Mouse (Mus musculus) mesoderm, embryonic 11.5 days (tissue): Measurements from ENCODE around the gene Xrcc6.
"Not testable (repeated sequence)": the region's sequence is repeated elsewhere in the genome, so short reads cannot be mapped to it uniquely, and the experiment has no call there.

Source experiments
- DNase-seq: peaks from one replicate; pipeline ENCODE4 v3.0.0-alpha.2; 2012; ENCODE audit warnings: low read depth, low spot score

The Xrcc6 gene

DNA sequence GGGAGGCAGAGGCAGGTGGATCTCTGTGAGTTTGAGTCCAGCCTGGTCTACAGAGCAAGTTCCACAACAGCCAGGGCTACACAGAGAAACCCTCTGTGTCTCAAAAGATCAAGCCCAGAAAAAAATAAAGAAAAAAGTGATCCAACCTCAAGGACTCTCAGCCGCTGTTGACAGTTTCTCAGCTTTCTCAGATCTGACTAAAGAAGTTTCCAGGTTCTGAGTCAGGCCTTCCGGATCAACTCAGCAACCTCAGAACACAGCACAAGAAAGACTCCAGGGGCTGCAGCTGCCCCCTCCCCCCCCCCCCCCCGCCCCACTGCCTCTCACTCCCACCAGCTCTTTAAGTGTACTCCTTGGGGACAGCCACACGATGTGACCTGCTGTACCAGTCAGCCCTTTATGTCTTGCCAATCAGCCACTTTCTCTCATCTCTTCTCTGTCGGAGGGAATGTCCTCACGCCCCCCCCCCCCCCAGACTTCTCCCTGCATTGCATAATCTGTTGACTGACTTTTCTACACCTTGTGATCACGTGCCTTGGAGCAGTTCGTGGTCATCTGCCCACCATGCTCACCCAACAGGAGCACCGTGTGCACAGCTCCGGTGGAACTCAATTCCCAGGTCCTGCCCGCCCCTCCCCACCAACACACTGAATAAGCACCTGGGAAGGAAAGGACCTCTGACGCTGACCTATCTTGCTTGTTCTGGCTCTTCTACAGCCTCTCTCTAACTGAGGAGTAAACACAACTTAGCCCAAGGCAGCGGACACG, 21.4 kb upstream of the Xrcc6 start:
- DNase-seq, result no peak

DNA sequence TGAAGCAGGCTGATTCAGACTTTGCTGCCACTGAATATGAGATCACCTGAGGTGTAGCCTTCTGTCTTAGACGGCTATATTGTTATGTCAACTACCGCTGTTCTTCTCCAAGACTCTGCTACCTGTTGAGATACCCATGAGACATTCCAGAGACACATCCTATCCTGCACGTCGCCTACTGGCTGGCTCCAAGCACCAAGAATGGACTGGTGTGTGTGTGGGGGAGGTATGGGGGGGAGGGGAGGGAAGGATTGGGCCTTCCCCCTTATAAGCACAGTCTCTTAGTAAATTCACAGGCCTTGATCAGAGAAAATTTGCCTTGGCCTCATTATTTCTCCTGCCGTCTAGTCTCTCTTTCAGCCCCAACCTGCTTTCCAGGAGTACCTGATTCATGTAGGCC, 19.8 kb upstream of the Xrcc6 start:
- DNase-seq, result no peak

DNA sequence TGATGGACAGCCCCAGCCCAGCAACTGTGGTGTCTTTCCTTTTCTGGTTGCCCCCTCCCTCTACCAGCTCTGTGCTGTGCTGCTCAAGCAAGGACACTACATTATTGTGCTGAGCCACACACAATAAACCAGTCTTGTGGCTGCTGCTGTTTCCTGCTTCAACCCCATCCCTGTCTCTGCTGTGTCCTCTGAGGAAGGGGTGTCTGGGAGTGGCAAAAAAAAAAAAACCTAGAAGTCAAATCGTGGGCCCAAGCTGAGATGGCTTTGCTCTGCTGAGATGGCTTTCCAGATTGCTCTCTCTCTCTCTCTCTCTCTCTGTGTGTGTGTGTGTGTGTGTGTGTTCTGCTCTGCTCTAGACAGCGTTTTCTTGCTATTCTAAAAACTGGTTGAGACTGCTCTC, 19.2 kb upstream of the Xrcc6 start:
- DNase-seq, result no peak

DNA sequence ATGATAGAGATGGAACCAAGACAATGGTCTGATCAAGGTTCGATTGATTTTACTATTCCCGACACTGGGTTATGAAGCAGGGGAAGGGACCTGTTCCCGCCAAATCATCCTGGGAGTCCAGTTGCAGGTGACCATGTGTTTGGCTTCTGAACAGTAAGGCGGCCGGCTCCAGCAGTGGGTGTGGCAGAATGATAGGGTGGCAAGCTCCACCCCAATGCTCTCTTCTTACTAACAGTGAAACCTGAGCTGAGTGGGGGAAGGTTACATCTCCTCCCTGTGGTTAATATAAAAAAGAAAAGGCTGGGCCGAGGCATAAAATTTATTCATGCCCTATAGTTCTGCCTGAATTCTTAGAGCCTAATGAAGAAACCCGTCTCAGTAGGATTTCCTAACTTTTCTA, 18.5 kb upstream of the Xrcc6 start:
- no peak for DNase-seq

DNA sequence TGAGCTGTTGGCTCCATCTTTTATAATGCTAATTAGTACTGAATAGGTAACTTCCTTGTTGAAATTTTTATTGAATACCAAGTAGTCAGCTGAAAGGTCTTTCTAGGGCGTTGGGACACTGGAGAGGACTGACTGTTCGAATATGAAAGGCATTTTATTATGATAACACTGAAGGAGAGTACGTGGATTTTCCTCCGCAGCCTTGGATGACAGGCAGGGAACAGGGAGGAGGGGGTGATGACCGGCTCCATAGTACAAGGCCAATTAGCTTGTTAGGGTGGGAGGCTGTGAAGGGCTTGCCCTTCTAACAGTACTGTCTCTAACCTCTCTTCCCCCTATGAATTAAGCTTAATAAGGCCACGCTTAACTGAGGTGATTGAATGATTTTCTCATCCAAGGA, 18.0 kb upstream of the Xrcc6 start:
- not testable (repeated sequence) for DNase-seq

DNA sequence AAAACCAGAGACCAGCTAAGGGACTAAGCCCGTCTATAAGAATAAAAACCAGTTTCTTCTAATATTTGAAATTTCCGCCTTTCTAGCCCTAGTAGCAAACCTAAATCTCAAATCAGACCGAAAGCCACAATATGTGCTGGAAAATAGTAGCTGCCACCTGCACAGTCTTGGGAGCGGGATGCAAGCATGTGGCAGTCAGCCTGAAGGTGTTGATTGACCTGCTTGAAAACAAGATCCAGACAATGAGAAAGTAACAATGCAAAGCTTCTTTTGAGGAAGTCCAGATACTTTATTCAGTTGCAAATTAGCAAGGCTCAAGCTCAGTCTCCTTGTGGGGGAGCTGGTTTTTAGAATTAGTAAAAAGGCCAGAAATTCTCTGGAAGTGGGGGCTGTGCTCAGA, 17.1 kb upstream of the Xrcc6 start:
- not testable (repeated sequence) for DNase-seq

DNA sequence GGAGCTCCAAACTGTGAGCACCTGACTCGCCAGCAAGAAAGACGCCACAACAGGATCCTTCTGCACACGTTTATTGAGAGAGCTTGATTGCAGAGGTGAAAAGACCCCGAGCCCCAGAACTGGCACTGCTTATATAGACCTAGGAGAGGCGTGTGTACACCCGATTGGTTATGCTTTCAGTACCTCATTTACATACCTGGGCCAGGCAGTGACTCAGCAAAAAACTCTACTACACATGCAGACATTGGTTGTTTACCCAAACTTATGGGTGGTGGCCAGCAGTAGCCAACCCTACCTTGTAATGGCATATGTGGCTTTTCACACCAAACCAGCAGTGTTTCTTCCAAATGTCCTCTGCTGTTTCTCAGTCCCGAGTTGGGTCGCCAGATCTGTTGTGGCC, 12.5 kb upstream of the Xrcc6 start:
- not testable (repeated sequence) for DNase-seq

DNA sequence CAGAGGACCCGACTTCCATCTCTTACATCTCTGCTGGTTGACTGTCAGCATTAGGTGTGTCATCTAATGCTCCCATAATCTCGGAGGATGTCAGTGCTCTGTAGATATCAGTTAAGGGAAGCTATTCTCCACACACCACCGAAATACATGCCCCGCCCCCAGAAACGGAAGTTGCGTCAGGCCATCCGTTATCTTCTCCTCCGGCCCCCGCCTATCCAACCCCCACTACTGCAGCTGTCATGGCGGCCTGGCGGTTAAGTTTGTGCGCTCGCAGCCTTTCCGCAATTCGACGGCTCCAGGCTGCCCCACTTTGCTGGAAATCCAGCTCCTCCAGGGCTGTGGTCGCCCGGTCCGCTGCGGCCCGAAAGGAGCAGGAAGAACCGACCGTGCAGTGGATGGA, 7.3 kb upstream of the Xrcc6 start, which contains the start of gene 1700029P11Rik:
1700029P11Rik (plus strand) TSS at position 220 of the 400 bp plus-strand sequence.
- no peak for DNase-seq

DNA sequence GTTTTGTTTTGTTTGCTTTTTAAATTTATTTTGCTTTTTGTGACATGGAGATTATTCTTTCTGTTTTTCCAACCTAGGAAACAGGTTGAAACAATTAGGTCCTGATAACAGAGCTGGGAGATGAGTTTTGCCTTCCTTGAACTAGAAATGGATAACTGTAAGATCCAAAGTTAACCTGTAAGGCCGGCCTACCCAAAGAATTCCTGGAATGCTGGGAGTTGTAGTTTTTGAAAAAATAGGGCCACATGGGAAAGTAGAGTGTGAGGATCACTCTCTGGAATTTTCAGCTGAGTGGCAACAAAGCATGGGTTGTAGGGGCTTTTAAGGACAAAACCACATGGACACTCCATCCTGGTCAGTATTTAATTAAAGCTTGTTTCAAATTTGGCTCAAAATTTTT, 5.5 kb upstream of the Xrcc6 start:
- DNase-seq, result no peak

DNA sequence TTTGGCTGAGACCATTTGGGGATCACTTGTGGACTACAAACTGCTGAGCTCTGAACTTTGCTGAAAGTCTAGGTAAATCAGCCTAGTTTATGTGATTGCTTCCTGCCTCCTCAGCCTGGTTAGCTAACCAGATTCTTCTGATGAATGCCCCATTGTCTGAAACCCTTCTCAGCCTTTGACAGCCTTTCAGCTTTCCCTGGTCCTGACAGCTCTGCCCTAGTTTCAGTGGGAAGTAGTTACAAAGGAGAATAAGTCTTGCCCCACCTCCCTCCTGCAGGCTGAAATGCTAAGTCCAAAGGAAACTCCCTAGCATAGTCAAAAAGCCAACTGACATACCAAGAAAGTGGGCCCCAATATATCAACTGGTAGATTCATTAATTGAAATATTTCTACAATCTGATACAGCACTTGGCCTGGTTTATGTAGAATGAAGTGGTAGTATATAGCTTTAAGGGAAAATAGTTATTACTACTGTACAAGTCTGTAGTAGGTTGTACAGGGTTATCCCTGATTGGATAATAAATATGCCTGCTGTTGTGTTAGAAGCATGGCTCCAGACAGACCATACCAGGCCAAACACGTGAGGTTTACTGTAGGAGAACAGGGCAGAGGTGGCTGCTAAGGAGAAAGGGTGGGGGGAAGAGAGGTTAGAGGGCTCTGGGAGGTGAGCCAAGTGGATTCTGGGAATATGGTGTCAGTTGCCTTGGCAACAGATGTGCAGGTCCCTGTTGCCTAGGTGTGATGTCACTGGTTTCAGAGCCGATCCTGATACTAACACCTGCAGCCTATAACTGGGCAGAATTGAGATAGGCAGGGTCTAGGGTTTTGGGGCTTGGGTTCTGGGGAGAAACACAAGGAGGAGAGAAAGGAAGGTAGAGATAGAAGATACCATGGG, 2.1 kb upstream of the Xrcc6 start:
- DNase-seq, result no peak

DNA sequence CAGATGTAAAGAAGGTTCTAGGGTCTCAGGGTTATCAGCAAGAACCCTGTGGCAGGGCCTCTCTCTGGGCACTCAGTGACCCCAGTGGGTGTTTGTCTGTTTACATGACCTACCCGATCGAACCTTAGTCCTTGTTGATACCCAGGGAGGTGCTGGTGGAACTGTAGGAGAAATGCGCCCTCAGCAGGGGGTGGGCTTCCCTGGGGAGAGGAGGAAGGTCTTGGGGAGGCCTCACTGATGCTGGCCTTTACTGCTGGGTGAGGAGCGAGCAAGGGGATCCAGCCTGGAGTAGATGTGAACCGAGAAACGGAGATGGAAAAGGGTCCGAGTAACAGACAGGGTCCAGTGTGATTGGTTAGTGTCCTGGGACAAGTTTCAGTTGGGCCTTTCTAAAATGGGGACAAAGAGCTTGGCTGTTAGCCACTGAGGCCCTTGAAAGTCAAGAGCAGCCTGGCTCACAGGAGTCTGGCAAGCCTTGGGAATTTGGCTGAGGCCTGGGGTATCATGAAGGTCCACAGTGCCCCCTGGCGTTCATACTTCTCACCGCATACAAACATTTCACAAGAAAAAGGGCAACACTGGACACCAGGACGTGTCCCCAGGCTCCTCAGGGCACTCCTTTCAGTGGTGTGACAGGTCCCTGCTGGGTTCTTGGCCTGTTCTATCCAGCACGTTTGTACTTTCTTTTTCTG, 1.9 kb downstream of the Xrcc6 start:
- peak; percentile 93 for DNase-seq

DNA sequence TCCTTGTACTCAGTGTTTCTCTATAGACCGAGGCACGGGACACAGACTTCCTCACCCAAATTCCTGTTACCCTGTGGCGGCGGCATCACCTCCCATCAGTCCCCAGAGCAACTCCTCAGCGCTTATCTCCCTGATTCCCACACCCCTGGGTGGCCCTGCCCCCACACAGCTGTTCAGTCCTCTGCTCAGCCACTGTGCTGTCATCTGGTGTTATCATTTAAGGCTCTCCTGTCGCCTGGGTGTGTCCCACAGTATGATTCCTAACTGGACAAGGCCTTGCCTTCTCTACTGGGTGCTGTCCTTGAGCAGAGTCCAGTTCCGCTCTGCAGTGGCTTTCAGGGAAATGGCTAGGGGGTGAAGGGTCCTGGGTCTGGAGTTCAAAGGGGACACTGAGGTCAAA, 2.9 kb downstream of the Xrcc6 start:
- DNase-seq, result no peak

DNA sequence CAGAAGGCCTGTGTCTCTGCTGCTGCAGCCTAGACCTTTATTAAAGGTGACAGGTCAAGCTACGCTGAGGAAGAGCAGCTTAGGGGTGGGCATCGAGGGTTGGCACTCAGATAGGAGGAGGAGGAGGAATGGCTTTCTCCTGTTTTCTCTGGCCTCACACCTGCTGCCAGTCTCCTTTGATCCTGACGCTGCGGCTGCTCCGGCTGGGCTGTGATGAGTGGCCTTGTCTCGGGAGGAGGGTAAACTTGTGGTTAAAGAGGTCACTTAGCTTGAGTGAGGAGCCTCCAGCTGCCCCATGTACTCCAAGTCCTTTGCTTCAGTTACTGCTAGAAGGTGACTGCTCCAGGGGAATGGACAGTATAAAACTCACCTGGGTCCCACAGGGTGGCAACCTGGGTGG, 6.4 kb downstream of the Xrcc6 start:
- DNase-seq, result no peak

DNA sequence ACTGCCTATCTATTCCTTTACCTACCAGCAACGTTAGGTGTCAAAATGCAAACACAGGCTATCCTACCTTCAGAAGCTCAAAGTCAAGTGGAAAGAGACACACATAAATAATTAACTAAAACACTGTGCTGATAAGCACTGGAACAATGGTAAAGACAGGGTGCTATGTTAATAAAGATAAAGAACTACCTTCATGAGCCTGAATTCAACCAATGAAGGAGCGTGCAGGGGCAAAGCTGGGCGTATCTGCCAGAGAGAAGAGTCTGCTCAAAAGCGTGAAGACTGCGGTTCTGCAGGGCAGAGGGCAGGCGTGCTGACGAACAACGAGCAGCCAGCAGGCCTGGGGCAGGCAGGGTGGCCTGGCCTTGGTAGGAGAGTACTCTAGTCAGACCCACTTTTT, 16.6 kb downstream of the Xrcc6 start:
- DNase-seq, result no peak

DNA sequence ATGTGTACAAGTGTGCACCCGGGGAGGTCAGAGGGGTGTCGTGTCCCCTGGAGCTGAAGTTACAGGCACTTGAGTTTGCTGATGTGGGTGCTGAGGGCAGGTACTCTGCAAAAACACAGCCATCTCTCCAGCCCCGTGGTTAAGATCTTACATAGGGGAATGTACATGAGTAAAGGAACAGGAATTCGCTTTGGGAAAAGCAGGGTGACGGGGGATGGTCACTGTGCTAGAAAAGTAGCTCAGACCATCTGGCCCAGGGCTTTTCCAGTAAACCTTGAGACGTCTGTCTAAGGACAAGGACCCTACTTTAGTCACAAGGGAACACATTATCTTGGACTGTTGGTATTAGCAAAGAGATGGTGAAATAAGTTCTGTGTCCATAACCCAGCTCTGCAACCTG, 24.3 kb downstream of the Xrcc6 start:
- no peak for DNase-seq

DNA sequence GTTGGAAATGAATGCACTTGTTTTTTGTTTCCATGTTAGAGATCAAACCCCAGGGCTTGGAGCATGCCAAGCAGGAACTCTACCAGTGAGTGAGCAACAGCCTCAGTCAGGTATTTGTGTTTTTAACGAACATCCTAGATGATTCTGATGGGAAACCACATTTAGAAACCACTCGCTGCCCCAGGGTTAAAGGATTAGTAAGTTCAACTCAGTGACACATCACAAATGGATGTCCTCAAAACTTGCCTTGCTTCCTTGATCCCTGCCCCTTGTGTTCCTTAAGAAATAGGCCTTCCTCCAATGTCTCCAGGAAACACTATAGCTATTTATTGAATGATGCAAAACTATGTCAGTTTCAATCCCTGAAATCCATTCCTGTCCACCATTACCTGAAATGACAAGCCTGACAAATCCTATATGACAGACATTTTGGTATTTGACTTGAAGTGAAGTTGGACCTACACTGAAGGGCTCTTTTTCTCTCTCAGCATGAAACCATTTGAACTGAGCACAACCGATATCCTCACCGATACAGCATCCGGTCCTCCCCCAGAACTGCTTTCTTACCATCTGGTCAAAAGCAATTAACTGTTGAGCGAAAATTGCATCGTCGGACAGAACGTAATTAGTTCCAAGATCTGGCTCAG, 27.2 kb downstream of the Xrcc6 start:
- DNase-seq, result no peak

DNA sequence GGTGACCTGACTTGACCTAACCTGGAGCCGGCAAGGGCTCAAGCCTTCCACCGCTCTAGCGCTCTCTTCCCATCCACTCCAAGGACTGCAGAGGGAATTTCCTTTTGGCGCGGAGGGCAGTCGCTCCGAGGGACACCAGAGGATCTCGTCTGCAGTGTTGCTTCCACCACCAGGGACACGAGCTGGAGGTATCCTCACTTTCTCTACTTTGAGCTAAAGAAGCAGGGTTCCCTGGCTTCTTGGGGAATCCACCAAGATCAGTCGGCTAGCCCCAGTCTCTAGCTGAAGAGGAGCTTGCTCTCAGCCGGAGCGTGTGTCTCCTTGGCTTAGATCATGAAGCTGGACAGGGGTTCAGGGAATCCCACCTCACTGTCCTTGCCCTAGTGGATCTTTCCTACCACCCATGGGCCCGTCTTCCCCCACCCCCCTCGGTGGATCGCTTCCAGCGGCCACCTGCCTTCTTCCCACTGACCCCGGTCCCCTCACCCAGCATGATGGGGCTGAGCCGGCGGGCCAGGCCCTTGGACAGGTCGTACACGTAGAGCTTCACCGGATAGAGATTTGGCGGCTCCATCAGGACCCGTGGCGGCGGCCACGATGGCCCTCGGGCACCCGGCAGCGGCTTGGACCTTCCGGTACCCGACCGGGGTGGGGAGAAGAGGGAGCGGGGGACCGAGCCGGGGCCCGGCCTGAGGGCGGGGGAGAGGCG, 27.9 kb downstream of the Xrcc6 start:
- DNase-seq, result peak; percentile 39

DNA sequence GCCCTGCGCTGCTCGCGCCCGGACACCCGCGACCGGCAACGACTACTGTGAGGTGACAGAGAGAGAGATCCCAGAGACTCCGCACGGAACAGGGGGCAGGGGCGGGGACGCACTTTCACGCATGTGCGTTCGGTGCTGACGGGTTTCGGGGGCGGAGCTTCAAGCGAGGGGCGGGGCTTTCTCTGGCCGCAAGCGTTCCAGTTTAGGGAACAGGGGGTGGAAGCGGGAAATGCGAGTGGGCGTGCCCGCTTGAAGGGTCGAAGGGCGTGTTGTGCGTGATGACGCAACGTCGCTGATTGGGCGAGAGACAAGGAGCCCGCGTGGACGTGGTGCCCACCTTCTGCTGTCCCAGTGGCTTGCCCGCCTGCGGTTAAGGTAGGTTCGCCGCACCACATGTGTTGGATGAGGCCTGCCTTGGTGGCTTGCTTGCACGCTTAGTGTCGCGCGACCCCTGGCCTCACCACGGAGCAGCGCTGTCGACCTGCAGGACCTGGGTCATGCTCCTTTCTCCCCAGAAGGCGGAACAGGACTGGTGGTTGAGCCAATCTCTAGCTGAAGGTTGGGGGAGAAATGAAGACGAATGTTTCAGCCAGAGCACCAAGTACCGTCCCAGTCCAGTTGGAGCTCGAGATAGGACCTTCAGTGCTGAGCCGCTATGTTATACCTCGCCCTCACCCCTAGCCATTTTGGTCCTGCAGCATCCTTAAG, 28.6 kb downstream of the Xrcc6 start:
- peak; percentile 99 for DNase-seq

DNA sequence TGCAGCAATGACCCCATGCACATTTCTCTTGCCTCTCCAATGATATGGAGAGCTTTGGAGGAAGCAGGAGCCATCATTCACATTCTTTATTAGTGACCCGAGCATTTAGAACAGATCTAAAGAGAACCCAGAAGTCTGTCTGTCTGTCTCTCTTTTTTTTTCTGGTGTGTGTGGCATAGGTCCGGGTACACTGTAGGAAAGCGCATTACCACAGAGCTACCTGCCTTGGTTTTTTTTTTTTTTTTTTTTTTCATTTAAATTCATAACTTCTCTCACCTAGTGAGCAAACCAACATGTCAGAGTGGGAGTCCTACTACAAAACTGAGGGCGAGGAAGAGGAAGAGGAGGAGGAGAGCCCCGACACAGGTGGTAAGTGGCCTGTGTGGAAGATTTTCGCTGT, 29.2 kb downstream of the Xrcc6 start:
- no peak for DNase-seq

DNA sequence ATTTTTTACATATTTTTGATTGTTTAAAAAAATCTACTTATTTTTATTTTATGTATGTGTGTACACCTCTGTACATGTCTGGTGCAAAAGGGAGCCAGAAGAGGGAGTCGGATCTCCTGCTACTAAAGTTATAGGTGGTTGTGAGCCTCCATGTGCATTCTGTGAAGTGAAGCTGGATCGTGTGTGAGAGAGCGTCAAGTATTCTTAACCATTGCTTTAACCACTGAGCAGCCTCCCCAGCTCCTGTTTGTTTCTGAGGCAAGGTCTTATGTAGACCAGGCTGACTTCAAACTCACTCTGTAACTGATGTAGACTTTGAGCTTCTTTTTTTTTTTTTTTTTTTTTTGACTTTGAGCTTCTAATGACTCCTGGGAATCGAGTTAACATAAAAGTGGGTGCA, 29.8 kb downstream of the Xrcc6 start:
- no peak for DNase-seq

DNA sequence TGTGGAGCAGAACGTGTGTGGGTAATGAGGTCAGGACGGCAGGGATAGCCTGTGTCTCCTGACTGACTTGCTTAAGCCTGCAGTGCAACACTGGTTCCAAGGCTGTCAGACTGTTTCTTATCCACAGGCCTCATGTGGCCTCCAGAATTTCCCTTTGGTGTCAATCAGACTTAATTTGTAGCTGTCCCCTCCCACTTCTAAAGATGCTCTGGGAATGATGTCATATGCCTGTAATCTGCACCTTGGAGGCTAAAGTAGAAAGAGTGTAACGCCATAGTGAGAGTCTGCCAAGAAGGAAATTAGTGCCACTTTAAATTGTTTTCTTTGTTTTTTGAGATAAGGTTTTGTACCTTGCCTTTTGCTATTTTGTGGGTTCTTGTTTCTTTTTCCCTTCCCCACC, 31.7 kb downstream of the Xrcc6 start:
- no peak for DNase-seq
